Mouse (Mus musculus) lung, postnatal 4 days (tissue): ENCODE measurements around the gene Josd2.

Source experiments
- DNase-seq, 2 experiments: peaks; one replicate each; pipeline ENCODE4 v3.0.0; 2021

Josd2 gene

GRCm38 (mm10) chr7:44472961-44473646, 5.3 kb downstream of the Josd2 start:
- DNase-seq = peak in 1 of 2 experiments; percentile 39

GRCm38 (mm10) chr7:44474419-44474818, 6.6 kb downstream of the Josd2 start:
- peak in 1 of 2 experiments; percentile 26 for DNase-seq

GRCm38 (mm10) chr7:44475046-44475614, 7.3 kb downstream of the Josd2 start:
- peak in 1 of 2 experiments; percentile 18 for DNase-seq

GRCm38 (mm10) chr7:44482836-44483435, 15.2 kb downstream of the Josd2 start:
- DNase-seq = no peak

- DNase-seq = peak in 1 of 2 experiments; percentile 4
Measured at GRCm38 (mm10) chr7:44484109-44484508, 16.3 kb downstream of the Josd2 start.

- peak; percentile 59 to 80 for DNase-seq
Measured at GRCm38 (mm10) chr7:44484841-44485571, 17.2 kb downstream of the Josd2 start.

GRCm38 (mm10) chr7:44485572-44486195, 17.9 kb downstream of the Josd2 start:
- DNase-seq = peak in 1 of 2 experiments; percentile 12

- DNase-seq = peak in 1 of 2 experiments; percentile 12
Measured at GRCm38 (mm10) chr7:44486927-44487575, 19.3 kb downstream of the Josd2 start.

- DNase-seq = peak in 1 of 2 experiments; percentile 13
Measured at GRCm38 (mm10) chr7:44487936-44488335, 20.2 kb downstream of the Josd2 start.

GRCm38 (mm10) chr7:44488545-44488944, 20.8 kb downstream of the Josd2 start:
- peak in 1 of 2 experiments; percentile 19 for DNase-seq

GRCm38 (mm10) chr7:44490281-44490680, 22.5 kb downstream of the Josd2 start:
- DNase-seq = peak in 1 of 2 experiments; percentile 18

GRCm38 (mm10) chr7:44491391-44491790, 23.6 kb downstream of the Josd2 start:
- peak in 1 of 2 experiments; percentile 15 for DNase-seq

- no peak for DNase-seq
Measured at GRCm38 (mm10) chr7:44492166-44492826, 24.5 kb downstream of the Josd2 start.

GRCm38 (mm10) chr7:44494681-44495080, 26.9 kb downstream of the Josd2 start:
- no peak for DNase-seq

- no peak for DNase-seq
Measured at GRCm38 (mm10) chr7:44495086-44495485, 27.3 kb downstream of the Josd2 start.

- DNase-seq = peak; percentile 98
Measured at GRCm38 (mm10) chr7:44495992-44496770, 28.4 kb downstream of the Josd2 start, which contains the start of the genes Emc10 and Fam71e1. Gene Emc10 (minus strand): TSS chr7:44496529. Gene Fam71e1 (plus strand): TSS chr7:44496581.

GRCm38 (mm10) chr7:44496771-44497109, 29.0 kb downstream of the Josd2 start:
- DNase-seq = no peak

- DNase-seq = peak in 1 of 2 experiments; percentile 25
Measured at GRCm38 (mm10) chr7:44497361-44498055, 29.7 kb downstream of the Josd2 start.

- peak in 1 of 2 experiments; percentile 5 for DNase-seq
Measured at GRCm38 (mm10) chr7:44498922-44499321, 31.1 kb downstream of the Josd2 start.

GRCm38 (mm10) chr7:44500046-44500445, 32.3 kb downstream of the Josd2 start:
- peak in 1 of 2 experiments; percentile 20 for DNase-seq
